Mouse (Mus musculus) cerebellum, adult (tissue): ENCODE measurements around the gene Nat8l.
"Not testable (repeated sequence)": the region's sequence is repeated elsewhere in the genome, so short reads cannot be mapped to it uniquely, and the experiment has no call there.

ENCODE experiments used
- ATAC-seq: cut with Nextera tagmentation; 2 replicates; pipeline ENCODE4 v1.9.2; 2017; ENCODE audit warnings: mild to moderate bottlenecking, moderate library complexity, mixed read lengths; ENCODE audit not compliant: insufficient number of reproducible peaks, low FRiP score, low TSS enrichment

Gene Nat8l

GRCm38 (mm10) chr5:33995843-33996693, at the start of gene Nat8l:
Gene Nat8l, plus strand, starts transcription at chr5:33995984.
- ATAC-seq = peak; percentile 75

DNA sequence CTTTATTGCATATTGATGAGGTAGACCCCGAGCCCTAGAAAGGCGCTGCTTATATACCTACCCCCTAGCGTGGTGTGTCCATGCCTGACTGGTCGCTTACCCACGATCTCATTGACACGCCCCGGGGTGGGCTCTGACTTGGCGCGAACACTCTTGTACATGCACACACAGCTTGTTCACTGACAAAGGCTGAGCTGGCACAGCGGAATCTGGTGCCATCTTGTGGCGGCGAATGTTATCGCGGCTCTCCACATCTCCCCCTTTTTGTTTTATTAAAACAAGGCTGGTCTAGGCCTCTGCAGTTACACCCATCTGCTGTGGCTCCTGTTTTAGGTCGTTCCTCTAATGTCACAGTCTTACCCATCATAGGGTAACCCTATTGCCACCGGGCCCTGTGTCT, 48.7 kb upstream of the Nat8l start:
- not testable (repeated sequence) for ATAC-seq

- no peak for ATAC-seq
Observed at GRCm38 (mm10) chr5:33948314-33948713, 47.5 kb upstream of the Nat8l start.

DNA sequence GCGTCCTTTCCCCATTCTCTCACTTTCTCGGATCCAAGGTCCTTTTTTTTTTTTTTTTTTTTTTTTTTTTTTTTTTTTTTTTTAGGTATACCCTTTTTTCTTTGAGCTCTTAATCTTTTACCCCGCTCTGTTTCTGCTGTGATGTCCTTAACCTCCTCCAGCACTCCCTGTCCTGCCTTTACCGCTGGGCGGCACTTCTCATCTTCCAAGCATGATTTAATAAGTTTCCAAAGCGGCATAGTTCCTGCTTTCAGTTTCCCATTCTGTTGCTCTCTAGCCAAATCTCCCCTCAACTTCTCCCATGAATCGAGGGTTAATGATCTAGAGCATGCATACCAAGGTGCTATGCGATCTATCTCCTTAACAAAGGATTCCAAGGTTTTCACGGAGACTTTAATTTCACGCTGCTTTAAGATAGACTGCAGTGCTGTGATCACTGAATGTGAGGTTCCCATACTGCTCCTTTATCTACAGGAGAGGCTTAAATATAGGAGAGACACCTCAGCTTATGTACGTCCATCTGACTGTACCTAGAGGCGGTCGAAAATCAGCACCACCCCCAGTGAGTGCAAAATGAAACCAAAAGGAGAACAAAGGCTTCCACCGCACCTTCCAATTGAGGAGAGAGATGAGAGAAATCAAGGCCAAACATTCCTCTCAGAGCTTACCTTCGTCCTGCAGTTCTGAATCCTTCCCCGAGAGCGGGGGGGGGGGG, 42.2 kb upstream of the Nat8l start:
- peak; percentile 40; the same call in 1 of the 2 replicates for ATAC-seq

DNA sequence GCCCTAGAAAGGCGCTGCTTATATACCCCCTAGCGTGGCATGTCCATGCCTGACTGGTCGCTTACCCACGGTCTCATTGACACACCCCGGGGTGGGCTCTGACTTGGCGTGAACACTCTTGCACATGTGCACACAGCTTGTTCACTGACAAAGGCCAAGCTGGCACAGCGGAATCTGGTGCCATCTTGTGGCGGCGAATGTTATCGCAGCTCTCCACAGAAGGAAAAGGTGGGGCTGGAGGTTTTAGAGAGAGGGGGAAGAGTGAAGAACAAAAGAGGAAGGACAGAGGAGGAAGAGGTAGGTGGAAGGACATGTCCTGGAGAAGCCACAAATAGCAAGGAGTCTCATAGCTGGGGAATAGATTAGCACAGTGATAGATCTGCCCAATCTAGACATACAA, 41.4 kb upstream of the Nat8l start:
- peak; percentile 78 for ATAC-seq

DNA sequence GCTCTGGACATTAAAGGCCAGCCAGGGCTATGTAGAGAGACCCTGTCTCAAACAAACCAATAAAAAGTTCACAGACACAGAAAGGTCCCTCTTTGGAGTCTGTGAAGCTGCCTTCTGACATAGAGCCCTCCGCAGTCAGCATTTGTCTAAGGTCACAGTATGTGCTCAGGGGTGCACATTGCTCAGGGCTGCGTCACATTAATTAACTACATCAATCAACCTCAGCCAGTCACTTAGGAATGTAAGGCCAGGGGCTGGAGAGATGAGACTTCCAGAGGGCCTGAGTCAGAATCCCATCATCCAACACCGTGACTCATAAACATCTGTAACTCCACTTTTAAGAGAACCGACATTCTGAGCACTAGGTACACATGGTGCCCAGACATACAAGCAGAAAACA, 39.9 kb upstream of the Nat8l start:
- no peak for ATAC-seq

DNA sequence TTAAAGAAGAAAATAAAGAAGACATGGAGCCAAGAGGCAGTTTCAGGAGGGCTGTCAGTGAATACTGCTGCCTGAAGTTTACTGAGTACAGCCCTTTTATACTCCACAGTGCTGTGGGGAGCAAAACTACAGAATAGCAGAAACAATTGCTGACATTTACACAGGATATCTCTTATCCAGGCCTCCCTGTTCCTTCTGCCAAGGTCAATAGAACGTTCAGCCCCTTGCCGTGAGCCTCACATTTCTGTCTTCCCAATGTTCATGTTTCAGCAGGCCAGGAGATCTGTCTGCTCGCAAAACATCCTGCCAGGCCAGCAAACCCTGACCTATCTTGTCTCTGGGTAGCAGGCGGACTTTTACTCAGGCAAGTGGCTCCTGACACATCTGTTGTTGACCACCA, 36.4 kb upstream of the Nat8l start:
- no peak for ATAC-seq

GRCm38 (mm10) chr5:33974736-33975135, 21.0 kb upstream of the Nat8l start:
- no peak for ATAC-seq

DNA sequence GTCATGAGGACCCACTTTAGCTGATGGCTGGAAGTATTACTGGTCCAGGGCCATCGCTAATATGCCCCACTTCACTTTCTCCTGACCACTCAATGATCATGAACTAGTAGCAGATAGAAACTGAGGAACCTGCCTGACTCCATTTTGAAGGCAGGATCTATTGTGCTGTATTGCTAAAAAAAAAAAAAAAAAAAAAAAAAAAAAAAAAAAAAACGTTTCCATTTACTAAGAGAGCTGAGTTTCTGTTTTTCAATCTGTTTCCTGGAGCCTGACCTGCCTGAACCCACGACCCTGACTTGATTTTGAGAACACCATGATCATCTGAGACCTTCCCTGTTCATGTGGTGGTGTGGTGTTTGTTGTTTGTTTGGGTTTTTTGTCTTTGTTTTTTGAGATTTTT, 19.5 kb upstream of the Nat8l start:
- ATAC-seq = no peak

DNA sequence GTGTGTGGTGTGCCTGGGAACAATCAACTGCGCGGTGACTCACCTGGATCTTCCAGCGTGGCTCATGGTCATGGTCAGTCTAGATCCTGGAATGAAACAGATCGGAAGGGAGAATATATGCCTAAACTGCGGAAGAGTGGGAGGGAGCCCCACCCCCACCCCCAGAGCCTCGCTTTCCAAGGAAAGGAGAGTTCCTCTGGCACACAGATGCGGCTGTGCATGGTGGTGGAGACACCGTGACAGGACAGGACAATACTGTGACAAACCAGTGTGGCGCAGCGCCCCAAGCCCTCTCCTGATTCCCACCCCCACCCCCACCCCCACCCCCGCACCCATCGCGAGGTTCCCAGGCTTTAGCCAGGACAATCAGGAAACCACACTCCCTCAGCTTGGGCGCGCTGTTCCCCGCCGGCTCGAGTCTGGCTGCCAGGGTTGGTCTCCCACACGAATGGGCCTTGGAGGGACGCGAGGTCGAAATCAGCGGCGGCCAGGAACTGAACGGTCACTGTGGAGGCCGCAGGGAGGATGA, 13.0 kb upstream of the Nat8l start:
- no peak for ATAC-seq

DNA sequence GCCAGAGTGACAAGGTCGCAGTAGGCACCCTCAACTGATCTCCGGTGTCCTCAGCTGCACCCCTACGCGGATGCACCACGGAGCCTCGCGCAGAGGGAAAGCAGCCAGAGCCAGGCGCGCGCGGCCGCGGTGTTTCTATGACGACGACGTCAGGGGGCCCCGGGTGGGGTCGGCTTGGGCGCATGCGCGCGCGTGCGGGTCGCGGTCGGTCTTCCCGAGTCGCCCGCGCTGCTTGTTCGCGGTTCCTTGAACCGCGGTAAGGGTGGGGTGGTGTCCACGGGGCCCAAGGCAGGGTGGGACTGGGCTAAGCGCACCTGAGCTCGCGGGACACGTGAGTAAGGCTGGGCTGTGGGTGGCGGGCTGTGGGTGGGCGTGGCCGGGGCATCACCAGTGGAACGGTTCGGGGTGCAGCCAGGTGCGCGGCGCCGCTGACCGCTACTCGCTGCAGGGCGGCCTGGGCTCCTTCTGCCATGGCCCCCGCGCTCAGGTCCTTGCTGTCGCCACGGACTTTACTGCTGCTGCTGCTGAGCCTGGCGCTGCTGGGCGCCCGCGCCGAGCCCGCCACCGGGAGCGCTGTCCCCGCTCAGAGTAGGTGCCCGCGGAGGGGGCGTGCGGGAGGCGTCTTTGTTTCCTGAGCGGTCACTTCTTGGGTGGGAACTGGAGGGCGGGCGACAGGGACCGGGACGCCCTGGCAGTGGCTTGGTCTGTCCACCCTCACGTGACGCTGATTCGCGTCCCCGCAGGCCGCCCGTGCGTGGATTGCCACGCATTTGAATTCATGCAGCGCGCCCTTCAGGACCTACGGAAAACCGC, 12.3 kb upstream of the Nat8l start, which contains the start of gene Gm1673:
TSS of gene Gm1673 (plus strand) at position 125 of the 813 bp plus-strand sequence.
- ATAC-seq = peak; percentile 81

GRCm38 (mm10) chr5:33994671-33995625, 836 bp upstream of the Nat8l start:
- 0 out of 2 replicates have a peak, but pooled peaks have one; percentile 27 for ATAC-seq

DNA sequence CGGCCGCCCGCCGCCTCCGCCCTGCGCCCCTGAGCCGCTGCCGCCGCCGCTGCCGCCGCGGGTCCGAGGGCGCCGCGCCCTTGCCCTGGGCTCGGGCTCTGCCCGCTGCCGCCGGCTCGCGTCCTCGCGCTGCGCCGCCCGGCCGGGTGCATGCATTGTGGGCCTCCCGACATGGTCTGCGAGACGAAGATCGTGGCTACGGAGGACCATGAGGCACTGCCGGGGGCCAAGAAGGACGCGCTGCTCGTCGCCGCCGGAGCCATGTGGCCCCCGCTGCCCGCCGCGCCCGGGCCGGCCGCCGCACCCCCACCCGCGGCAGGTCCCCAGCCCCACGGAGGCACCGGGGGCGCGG, 886 bp downstream of the Nat8l start:
- peak; percentile 27; the same call in 1 of the 2 replicates for ATAC-seq

DNA sequence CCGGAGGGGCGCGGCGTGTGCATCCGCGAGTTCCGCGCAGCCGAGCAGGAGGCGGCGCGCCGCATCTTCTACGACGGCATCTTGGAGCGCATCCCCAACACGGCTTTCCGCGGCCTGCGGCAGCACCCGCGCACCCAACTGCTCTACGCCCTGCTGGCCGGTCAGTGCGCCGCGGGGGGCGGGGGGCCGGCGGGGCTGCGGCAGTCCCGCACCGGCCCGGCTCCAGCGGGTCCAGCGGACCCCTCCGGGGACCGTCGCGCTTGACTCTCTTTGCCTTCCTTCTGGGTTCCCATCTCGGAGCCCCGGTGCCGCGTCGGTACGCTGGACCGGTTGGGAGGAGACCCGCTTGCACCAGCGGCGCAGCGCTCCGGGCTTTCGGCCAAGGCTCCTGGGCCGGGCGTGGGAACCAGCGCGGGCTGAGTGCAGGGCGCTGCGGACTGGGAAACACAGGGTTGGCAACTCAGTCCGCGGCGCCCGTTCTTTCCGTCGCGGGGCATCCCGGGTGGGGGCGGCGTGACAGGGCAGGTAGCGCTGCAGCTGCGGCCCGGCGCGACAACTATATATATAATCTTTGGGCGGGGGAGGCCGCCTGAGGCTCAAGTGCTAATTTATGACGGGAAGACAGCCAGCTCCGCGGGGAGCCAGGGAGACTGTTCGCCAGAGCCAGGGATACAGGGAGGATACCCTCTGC, 1.4 kb downstream of the Nat8l start:
- no peak for ATAC-seq

DNA sequence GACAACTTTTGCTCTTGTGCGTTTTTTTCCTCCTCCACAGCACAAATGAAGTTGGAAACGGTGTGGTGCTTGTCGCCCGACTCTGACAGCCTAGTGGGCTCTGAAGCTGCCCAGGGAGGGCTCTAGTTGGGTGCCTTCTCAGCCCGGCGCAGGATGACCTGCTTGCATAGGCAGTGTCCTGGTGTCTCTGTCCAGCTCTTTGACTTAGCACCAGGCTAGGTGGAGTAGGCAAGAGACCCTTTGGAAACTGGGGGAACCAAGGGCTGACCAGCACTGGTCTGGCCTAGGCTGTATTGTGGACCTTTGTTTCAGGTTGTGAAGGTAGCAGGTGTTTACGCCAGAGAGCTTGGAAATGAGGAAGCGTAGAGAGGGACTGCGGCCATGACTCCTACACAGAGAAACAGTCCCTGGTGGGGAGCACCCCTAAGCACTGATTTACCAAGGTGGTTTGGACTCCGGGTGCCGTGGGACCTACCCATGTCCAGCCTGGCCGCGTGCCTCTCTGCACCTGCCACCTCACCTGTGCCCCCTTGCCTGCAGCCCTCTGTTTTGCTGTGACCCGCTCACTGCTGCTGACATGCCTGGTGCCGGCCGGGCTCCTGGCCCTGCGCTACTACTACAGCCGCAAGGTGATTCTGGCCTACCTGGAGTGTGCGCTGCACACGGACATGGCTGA, 2.2 kb downstream of the Nat8l start:
- no peak for ATAC-seq

DNA sequence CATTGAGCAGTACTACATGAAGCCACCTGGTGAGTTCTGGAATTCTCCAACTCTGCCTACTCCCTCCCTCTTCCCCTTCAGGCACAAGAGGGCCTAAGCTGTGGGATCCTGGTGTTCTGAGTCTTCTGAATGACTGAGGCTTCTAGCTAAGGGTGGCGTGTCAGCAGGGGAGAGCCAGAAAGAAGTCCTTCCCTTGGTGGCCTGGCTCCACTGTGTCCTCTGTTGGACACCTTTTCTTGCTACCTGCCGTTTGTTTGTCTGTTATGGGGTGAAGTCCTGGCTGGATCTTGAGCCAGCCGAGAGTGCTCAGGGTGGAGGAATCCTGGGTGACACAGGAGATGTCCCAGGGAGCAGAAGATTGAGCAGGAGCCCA, 2.7 kb downstream of the Nat8l start:
- no peak for ATAC-seq

DNA sequence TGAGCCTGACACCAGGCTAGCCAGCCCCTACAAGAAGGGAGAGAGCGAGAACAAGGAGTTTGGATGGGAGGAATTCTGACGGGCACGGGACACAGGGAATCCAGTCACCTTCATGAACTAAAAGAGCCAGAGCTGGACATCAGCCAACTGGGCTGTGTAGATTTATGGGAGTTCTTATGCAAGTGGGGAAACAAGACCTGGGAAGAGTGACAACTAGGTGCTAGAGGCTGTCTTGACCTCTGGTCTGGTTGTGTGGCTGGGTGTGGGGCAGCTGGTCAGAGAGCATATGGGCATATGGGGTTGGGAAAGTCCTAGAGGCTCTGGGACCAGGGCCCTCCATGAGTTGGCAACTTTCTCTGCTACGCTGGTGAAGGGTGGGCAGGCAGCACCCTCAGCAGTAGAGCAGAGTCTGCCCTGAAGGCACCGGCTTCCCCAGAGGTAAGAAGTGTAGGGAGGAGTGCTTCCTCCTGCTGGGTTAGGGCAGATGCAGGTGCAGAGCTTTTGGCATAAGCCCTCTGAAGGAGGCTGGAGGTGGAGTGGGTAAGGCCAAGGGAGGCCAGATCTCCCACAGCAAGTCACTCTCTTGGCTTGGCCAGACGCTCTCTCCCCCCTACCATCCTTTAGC, 3.8 kb downstream of the Nat8l start:
- no peak for ATAC-seq

DNA sequence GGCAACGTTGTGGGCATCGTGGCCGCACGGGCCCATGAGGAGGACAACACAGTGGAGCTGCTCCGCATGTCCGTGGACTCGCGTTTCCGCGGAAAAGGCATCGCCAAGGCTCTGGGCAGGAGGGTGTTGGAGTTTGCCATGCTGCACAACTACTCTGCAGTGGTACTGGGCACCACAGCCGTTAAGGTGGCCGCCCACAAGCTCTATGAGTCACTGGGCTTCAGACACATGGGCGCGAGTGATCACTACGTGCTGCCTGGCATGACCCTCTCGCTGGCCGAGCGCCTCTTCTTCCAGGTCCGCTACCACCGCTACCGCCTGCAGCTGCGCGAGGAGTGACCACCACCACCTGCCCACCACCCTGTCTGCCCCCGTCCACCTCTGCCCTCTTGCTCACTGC, 5.0 kb downstream of the Nat8l start:
- no peak for ATAC-seq
